Mouse (Mus musculus): ENCODE data around the gene Ahr. TPM values are rescaled to one million over a fixed set of nuclear protein-coding genes. Genes with fewer than 3 reads are reported as not detected.

Ahr gene
- polyA plus RNA-seq, 1 experiment from 2014 or later = 7.8 TPM

DNA sequence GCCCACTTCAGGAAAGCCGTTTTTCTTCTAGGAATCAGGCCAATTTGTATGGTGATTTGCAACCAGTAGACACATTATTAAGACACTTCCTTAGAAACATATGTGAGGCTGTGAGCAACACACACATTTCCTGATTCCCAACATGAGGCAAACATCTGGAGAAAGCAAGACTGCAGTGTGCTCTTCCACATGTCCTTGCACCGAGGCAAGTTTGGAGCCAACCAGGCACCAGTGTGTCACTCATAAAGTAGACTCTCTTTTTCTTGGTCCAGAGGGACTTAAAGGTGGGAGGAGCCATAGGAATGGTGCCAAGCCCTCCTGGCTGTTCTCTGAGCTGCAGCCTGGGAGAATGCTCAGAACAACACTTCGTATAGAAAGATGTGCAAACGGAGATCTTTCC is 39.6 kb downstream of the Ahr start:
- H3K4me1 ChIP-seq = no peaks in the 10 kb centered on the region
- no peak overlapping the region for H3K27ac ChIP-seq
- no peak overlapping the region for H3K9ac ChIP-seq
- H3K9me3 ChIP-seq = no peaks in the 10 kb centered on the region
- no peaks in the 10 kb centered on the region for H3K36me3 ChIP-seq
- no peak overlapping the region for H3K4me2 ChIP-seq (replicated peaks)
- WGBS = 81% methylated on average over 4 of the region's 4 CpGs
- no peak for ATAC-seq (ENCODE audit: low FRiP score, low read depth)
- no peaks in the 10 kb centered on the region for H3K27me3 ChIP-seq (replicated peaks)
- no peak overlapping the region for H3K4me3 ChIP-seq

DNA sequence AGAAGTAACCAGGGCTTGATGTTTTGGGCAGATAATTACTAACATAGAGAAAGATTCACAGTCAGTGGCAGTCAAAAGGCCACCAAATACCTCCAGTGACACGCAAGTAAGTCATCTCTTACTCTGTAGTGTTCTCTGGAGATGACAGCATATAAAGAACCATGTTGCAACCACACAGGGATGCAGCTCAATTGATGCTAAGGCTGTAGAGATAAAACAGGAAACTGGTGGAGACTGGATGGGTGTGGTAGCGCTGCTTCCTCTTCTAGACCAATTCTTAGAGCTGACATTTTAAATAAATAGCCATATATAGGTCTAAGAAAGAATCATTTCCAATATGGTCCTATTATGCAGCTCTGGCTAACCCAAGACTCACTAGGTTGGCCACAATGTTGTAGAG is 54.1 kb downstream of the Ahr start:
- H3K27me3 ChIP-seq (replicated peaks) = no peaks in the 10 kb centered on the region
- H3K9ac ChIP-seq = no peak overlapping the region
- 88% methylated on average over 2 of the region's 2 CpGs for WGBS
- no peak overlapping the region for H3K27ac ChIP-seq
- no peaks in the 10 kb centered on the region for H3K4me1 ChIP-seq
- H3K4me3 ChIP-seq = no peak overlapping the region
- no peak for ATAC-seq (ENCODE audit: low FRiP score, low read depth)
- no peaks in the 10 kb centered on the region for H3K36me3 ChIP-seq
- no peaks in the 10 kb centered on the region for H3K9me3 ChIP-seq
- no peak overlapping the region for H3K4me2 ChIP-seq (replicated peaks)

GRCm38 (mm10) chr12:35478906-35479305 is 55.9 kb downstream of the Ahr start:
- no peaks in the 10 kb centered on the region for H3K9me3 ChIP-seq
- H3K27me3 ChIP-seq (replicated peaks) = no peaks in the 10 kb centered on the region
- no peak overlapping the region for H3K9ac ChIP-seq
- H3K4me3 ChIP-seq = no peak overlapping the region
- WGBS = 84% methylated on average over 5 of the region's 5 CpGs
- ATAC-seq (ENCODE audit: low FRiP score, low read depth) = no peak
- H3K4me1 ChIP-seq = no peaks in the 10 kb centered on the region
- H3K27ac ChIP-seq = no peak overlapping the region
- no peak overlapping the region for H3K4me2 ChIP-seq (replicated peaks)
- no peaks in the 10 kb centered on the region for H3K36me3 ChIP-seq

- Histone ChIP-seq H3K36me3 (no peaks in the 10 kb centered on the region), H3K4me3 (no peak overlapping the region), H3K4me2 (replicated peaks) (no peak overlapping the region), H3K27me3 (replicated peaks) (no peaks in the 10 kb centered on the region), H3K9ac (no peak overlapping the region), H3K4me1 (no peaks in the 10 kb centered on the region), H3K9me3 (no peaks in the 10 kb centered on the region), H3K27ac (no peak overlapping the region)
- ATAC-seq (ENCODE audit: low FRiP score, low read depth) = no peak
- WGBS = 82% methylated on average over 1 of the region's 1 CpGs
Measured at GRCm38 (mm10) chr12:35463457-35463856, 71.4 kb downstream of the Ahr start.

DNA sequence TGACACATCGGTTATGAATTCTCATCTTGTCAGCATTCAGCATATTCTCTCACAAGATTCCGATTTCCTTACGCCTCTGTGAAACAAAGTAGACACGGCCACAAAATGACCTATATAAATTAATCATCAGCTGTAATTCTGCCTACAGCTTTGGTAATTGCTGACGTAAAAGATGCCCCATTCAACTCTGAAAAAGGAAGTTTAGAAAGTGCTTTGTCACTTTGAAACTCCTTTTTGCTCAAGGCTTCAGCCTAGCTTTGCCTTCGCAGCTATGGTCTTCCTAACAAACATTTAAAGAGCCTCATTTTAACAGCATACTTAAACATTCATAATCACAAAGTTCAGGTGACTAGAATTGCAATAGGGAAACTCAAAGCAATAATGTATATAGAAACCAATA is 72.2 kb downstream of the Ahr start:
- no peaks in the 10 kb centered on the region for H3K4me1 ChIP-seq
- no peak overlapping the region for H3K9ac ChIP-seq
- no peak for ATAC-seq (ENCODE audit: low FRiP score, low read depth)
- no peak overlapping the region for H3K4me3 ChIP-seq
- no peaks in the 10 kb centered on the region for H3K9me3 ChIP-seq
- no peaks in the 10 kb centered on the region for H3K27me3 ChIP-seq (replicated peaks)
- no peaks in the 10 kb centered on the region for H3K36me3 ChIP-seq
- WGBS = 74% methylated on average over 6 of the region's 6 CpGs
- H3K4me2 ChIP-seq (replicated peaks) = no peak overlapping the region
- no peak overlapping the region for H3K27ac ChIP-seq

DNA sequence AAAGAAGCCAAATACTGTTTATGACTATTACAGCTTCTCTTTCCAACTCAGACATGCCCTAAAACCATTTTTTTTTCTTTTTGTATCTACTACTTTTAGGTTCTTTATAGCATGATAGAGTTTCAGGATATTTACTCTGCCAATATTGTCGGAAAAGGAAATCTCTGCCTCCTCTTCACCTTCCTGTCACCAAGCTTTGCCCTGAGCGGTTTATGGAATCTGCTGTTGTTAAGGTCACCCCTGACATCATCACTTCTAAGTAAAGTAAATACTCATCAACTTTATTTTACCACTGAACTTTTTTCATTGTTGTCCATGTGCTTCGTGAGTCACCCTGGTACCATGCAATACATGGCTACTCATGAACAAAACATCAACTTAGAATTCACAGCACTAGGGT is 75.2 kb downstream of the Ahr start:
- Histone ChIP-seq H3K4me1 (no peaks in the 10 kb centered on the region), H3K4me3 (no peak overlapping the region), H3K9me3 (no peaks in the 10 kb centered on the region), H3K27ac (no peak overlapping the region), H3K4me2 (replicated peaks) (no peak overlapping the region), H3K27me3 (replicated peaks) (no peaks in the 10 kb centered on the region), H3K36me3 (no peaks in the 10 kb centered on the region), H3K9ac (no peak overlapping the region)
- WGBS = 80% methylated on average over 3 of the region's 3 CpGs
- no peak for ATAC-seq (ENCODE audit: low FRiP score, low read depth)

Data from neural tube, embryonic 12.5 days (tissue).